Mouse (Mus musculus) E14TG2a.4 (cell line): ENCODE results near the gene B3gnt7.

Experiments used
- CTCF ChIP-seq: conservative IDR thresholded peaks from 2 replicates; pipeline ENCODE4 v1.5.1; 2014; ENCODE audit warnings: low read length
- NANOG ChIP-seq: IDR thresholded peaks from 2 replicates; pipeline ENCODE4 v1.6.1; 2014; ENCODE audit warnings: borderline replicate concordance, low read length, mixed read lengths
- POU5F1 ChIP-seq: IDR thresholded peaks from 2 replicates; pipeline ENCODE4 v1.6.1; 2014; ENCODE audit warnings: low read length, borderline replicate concordance

DNA sequence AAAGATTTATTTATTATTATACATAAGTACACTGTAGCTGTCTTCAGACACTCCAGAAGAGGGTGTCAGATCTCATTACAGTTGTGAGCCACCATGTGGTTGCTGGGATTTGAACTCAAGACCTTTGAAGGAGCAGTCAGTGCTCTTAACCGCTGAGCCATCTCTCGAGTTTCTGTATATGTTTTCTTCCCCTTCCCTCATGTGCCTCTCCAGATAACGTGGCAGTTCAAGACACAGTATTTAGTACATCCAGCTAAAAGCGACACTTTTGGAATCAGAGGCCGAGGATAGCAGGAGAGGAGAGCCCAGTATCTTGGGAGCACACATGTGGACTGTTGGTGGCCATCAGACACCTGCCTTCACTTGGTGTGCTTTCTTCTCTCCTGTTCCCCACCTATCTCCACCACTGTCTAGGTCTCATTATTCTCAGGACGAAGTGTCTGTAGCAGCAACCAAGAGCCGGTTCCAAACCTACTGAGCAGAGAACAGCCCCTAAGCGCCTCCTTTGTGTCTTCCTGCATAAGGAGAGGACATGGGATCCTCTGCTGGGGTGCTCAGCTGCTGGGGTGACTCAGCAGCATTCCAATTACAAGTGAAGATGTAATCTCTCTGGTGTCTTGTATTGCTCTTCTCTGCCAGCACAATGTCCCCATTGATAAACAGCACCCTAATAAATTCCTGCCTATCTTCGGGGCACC lies 34.0 kb upstream of the B3gnt7 start:
- no peak for TF ChIP-seq CTCF
- no peak for TF ChIP-seq NANOG
- no peak for TF ChIP-seq POU5F1
